In the genomic region with DNA sequence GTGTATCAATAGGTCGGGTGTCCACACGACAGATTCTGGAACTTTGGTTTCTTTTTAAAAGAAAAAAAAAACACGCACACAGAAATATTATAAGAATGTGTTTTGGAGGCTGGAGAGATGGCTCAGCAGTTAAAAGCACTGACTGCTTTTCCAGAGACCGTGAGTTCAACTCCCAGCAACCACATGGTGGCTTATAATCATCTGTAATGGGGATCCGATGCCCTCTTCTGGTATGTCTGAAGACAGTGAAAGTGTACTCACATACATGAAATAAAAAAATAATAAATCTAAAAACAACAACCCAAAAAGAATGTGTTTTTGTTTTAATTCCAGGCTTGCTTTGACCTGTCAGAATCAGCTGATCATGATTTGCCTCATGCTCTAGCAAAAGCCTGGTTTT, we compare ENCODE assay signal across 22 mouse cellular contexts. TPM values are rescaled to one million over a fixed set of nuclear protein-coding genes. Genes with fewer than 3 reads are reported as not detected.
A peak's percentile ranks its signal among the peaks of the same experiment; 100 is the strongest.
DNase-seq lines count a peak whose midpoint lies in the region; ATAC-seq and TF ChIP-seq lines count a peak whose summit lies in the region.
"Had no signal": no experiment of that assay in that cellular context is flagged by ENCODE, and none has a peak within 500 bp of the region (broad histone marks: within the 10 kb centered on the region; RNA-seq: fewer than 3 reads in every experiment).

No protein-coding gene starts in this region.

- TF ChIP-seq CTCF in hindbrain, postnatal 0 days (IDR thresholded peaks at IDR 0.05; ENCODE audit: low read depth) = peak; percentile 41
- peak; percentile 16; the same call in 1 of the 2 replicates for TF ChIP-seq CTCF in liver, postnatal 0 days (IDR thresholded peaks at IDR 0.05; ENCODE audit: low read depth)
- no peak; the same call in 1 of the 2 replicates for TF ChIP-seq CTCF in left cerebral cortex, adult 2 months (IDR thresholded peaks at IDR 0.05)

- ATAC-seq in hindbrain, postnatal 0 days = no peak
- no peak for ATAC-seq in liver, postnatal 0 days
- no peak for ATAC-seq in liver, embryonic 11.5 days (replicated peaks; ENCODE audit: low FRiP score)
- ATAC-seq: CD4-positive, CD25-positive, alpha-beta regulatory T cell, adult 4 months; forebrain, embryonic 13.5 days had no signal

- 89% methylated on average over 5 of the region's 5 CpGs for WGBS in hindbrain, postnatal 0 days
- 92% methylated on average over 5 of the region's 5 CpGs for WGBS in hindbrain, embryonic 10.5 days
- 92% methylated on average over 5 of the region's 5 CpGs for WGBS in liver, postnatal 0 days (ENCODE audit: insufficient replicate concordance)
- 92% methylated on average over 5 of the region's 5 CpGs for WGBS in liver, embryonic 11.5 days

- no peaks in the 10 kb centered on the region for H3K9me3 ChIP-seq in hindbrain, postnatal 0 days (ENCODE audit: low read length)
- peaks cover 11% of the 10 kb centered on the region for H3K9me3 ChIP-seq in hindbrain, embryonic 10.5 days
- H3K9me3 ChIP-seq in liver, postnatal 0 days (ENCODE audit: low read length) = peaks cover 4% of the 10 kb centered on the region
- peaks cover 9% of the 10 kb centered on the region for H3K9me3 ChIP-seq in liver, embryonic 11.5 days (ENCODE audit: control insufficient read depth, low read length)

- H3K9ac ChIP-seq in hindbrain, postnatal 0 days (replicated peaks; ENCODE audit: low read length) = no peak overlapping the region
- no peak overlapping the region for H3K9ac ChIP-seq in liver, postnatal 0 days (replicated peaks)
- H3K9ac ChIP-seq in liver, embryonic 11.5 days (ENCODE audit: low read depth, low read length) = no peak overlapping the region
- H3K9ac ChIP-seq: embryonic facial prominence, embryonic 13.5 days; forebrain, embryonic 13.5 days; heart, embryonic 15.5 days; hindbrain, embryonic 14.5 days had no signal

- no peak overlapping the region for H3K27ac ChIP-seq in hindbrain, postnatal 0 days
- no peak overlapping the region for H3K27ac ChIP-seq in hindbrain, embryonic 10.5 days
- no peak overlapping the region for H3K27ac ChIP-seq in liver, postnatal 0 days (ENCODE audit: low read depth)
- H3K27ac ChIP-seq in liver, embryonic 11.5 days (ENCODE audit: low read depth, low read length) = no peak overlapping the region
- no peak overlapping the region for H3K27ac ChIP-seq in left cerebral cortex, adult 2 months
- H3K27ac ChIP-seq: embryonic facial prominence, embryonic 13.5 days; forebrain, embryonic 13.5 days; heart, embryonic 15.5 days; hindbrain, embryonic 14.5 days had no signal

- no peak overlapping the region for H3K4me2 ChIP-seq in hindbrain, postnatal 0 days (ENCODE audit: low read depth, low read length)
- H3K4me2 ChIP-seq in liver, postnatal 0 days (ENCODE audit: low read depth, low read length) = no peak overlapping the region
- H3K4me2 ChIP-seq in liver, embryonic 11.5 days = no peak overlapping the region

- no peak for TF ChIP-seq EP300 in liver, postnatal 0 days (IDR thresholded peaks at IDR 0.05; ENCODE audit: low read depth)

- no peaks in the 10 kb centered on the region for H3K36me3 ChIP-seq in hindbrain, postnatal 0 days (ENCODE audit: insufficient read depth, low read length)
- no peaks in the 10 kb centered on the region for H3K36me3 ChIP-seq in hindbrain, embryonic 10.5 days
- H3K36me3 ChIP-seq in liver, postnatal 0 days (replicated peaks; ENCODE audit: insufficient read depth, low read length) = no peaks in the 10 kb centered on the region
- H3K36me3 ChIP-seq in liver, embryonic 11.5 days (ENCODE audit: control insufficient read depth, insufficient read depth, low read length) = no peaks in the 10 kb centered on the region
- H3K36me3 ChIP-seq: embryonic facial prominence, embryonic 13.5 days; heart, embryonic 15.5 days had no signal

- no peaks in the 10 kb centered on the region for H3K4me1 ChIP-seq in hindbrain, postnatal 0 days (ENCODE audit: insufficient read depth, low read length)
- peaks cover 17% of the 10 kb centered on the region for H3K4me1 ChIP-seq in hindbrain, embryonic 10.5 days (replicated peaks)
- H3K4me1 ChIP-seq in liver, postnatal 0 days (ENCODE audit: insufficient read depth) = peaks cover 8% of the 10 kb centered on the region
- no peaks in the 10 kb centered on the region for H3K4me1 ChIP-seq in liver, embryonic 11.5 days (replicated peaks; ENCODE audit: control insufficient read depth, insufficient read depth, low read length)
- H3K4me1 ChIP-seq: heart, embryonic 15.5 days had no signal

- peak; percentile 12 for DNase-seq in hindbrain, postnatal 0 days (ENCODE audit: low spot score)
- DNase-seq in hindbrain, embryonic 10.5 days (ENCODE audit: low spot score) = no peak
- DNase-seq in liver, postnatal 0 days = no peak
- no peak for DNase-seq in liver, embryonic 11.5 days (ENCODE audit: low spot score)
- DNase-seq in 416B (ENCODE audit: low read depth) (peak; percentile 49), NIH3T3 (ENCODE audit: low read depth) (peak; percentile 28)
- DNase-seq in heart, adult 8-10 months (ENCODE audit: low spot score) = no peak
- DNase-seq in left cerebral cortex, adult 2 months (ENCODE audit: extremely low spot score in 1 of 2, low spot score in 2 of 2) = no peak
- DNase-seq: adrenal gland, adult 2 months; adrenal gland, postnatal 25 days; B cell, adult 2 months; cerebellum, adult 18-20 months; cerebellum, adult 9-11 months; cerebellum, postnatal 36 days; gastrocnemius, postnatal 10 days; heart, adult 18-20 months; heart, postnatal 14 days had no signal

- no peak overlapping the region for H3K4me3 ChIP-seq in hindbrain, postnatal 0 days (ENCODE audit: low read length)
- H3K4me3 ChIP-seq in hindbrain, embryonic 10.5 days = no peak overlapping the region
- H3K4me3 ChIP-seq in liver, postnatal 0 days (ENCODE audit: low read depth, low read length) = no peak overlapping the region
- no peak overlapping the region for H3K4me3 ChIP-seq in liver, embryonic 11.5 days (ENCODE audit: low read depth, low read length)
- H3K4me3 ChIP-seq in left cerebral cortex, adult 2 months = no peak overlapping the region

- no peaks in the 10 kb centered on the region for H3K27me3 ChIP-seq in hindbrain, postnatal 0 days (ENCODE audit: insufficient read depth, low read length)
- no peaks in the 10 kb centered on the region for H3K27me3 ChIP-seq in hindbrain, embryonic 10.5 days (ENCODE audit: insufficient read depth, poor library complexity, severe bottlenecking)
- no peaks in the 10 kb centered on the region for H3K27me3 ChIP-seq in liver, postnatal 0 days (ENCODE audit: insufficient read depth, low read length)
- no peaks in the 10 kb centered on the region for H3K27me3 ChIP-seq in liver, embryonic 11.5 days (replicated peaks; ENCODE audit: control insufficient read depth, insufficient read depth, low read length)
- H3K27me3 ChIP-seq: embryonic facial prominence, embryonic 13.5 days; forebrain, embryonic 13.5 days; heart, embryonic 15.5 days had no signal

- intact Hi-C loops in left cerebral cortex, adult 2 months (cut with DNase I) = loop anchor here (5.0 kb wide), 1 partner anchor 265 kb away; no protein-coding TSS in a partner anchor

RNA-seq across cellular contexts. Expression of a gene that starts 46.1 kb away (rescaled TPM):
- total RNA-seq in hindbrain, postnatal 0 days (2014; rRNA removed) = 28.1 and 32.6 TPM in 2 replicates
- 13.5 and 14.1 TPM in 2 replicates for polyA plus RNA-seq in hindbrain, postnatal 0 days (2015; fragmentation: Nextera tagmentation; extraction: Ambion mirVana)
- 17.1 and 19.7 TPM in 2 replicates for polyA plus RNA-seq in hindbrain, embryonic 10.5 days (2016; fragmentation: Nextera tagmentation; extraction: Ambion mirVana)
- polyA plus RNA-seq in liver, postnatal 0 days (2015; fragmentation: Nextera tagmentation; extraction: Ambion mirVana) = 7.3 and 8.0 TPM in 2 replicates
- polyA plus RNA-seq in liver, embryonic 11.5 days (2014; fragmentation: Nextera tagmentation; extraction: Ambion mirVana) = 20.6 and 20.9 TPM in 2 replicates
- total RNA-seq in heart, adult 8-10 months (2022) = 10 to 100 TPM; 12.6 to 17.2 (median 13.9) TPM
- 10 to 100 TPM; 27.1 to 29.9 TPM for total RNA-seq in left cerebral cortex, adult 2 months (2021)

Comparison
In these comparisons a context has a peak if more than half of its experiments do, and no peak if none do; other contexts are left out.
1. DNase-seq: peak in hindbrain, postnatal 0 days (single experiment), 416B (single experiment) and NIH3T3 (single experiment); none in hindbrain, embryonic 10.5 days (single experiment), liver, postnatal 0 days (single experiment), liver, embryonic 11.5 days (single experiment), heart, adult 8-10 months (single experiment) and left cerebral cortex, adult 2 months (0 of 2).